Mouse (Mus musculus) ES-E14 (cell line): Measurements from ENCODE around the gene Aoc1. TPM values are rescaled to one million over a fixed set of nuclear protein-coding genes. Genes with fewer than 3 reads are reported as not detected.

Experiments used
- DNase-seq: peaks from one replicate; pipeline ENCODE4 v3.0.0-alpha.2; 2013; ENCODE audit warnings: low read depth, low spot score
- H3K27ac ChIP-seq: 2 replicates; pipeline ENCODE4 v1.5.1; 2012; ENCODE audit warnings: low read depth, mild to moderate bottlenecking, low read length, moderate library complexity, mixed read lengths; ENCODE audit not compliant: poor library complexity, insufficient read depth, severe bottlenecking
- H3K36me3 ChIP-seq: 2 replicates; pipeline ENCODE4 v1.6.1; 2012; ENCODE audit warnings: mild to moderate bottlenecking, low read length, moderate library complexity, mixed read lengths; ENCODE audit not compliant: control insufficient read depth, poor library complexity, insufficient read depth, severe bottlenecking
- H3K4me1 ChIP-seq, 2 experiments: fragments of 150-350 bp in 1 of 2; sonication (generic) in 1 of 2; 2 replicates each; pipeline ENCODE4 v1.6.1; 2012; ENCODE audit warnings: low read length in 2 of 2, mild to moderate bottlenecking in 1 of 2, mixed read lengths in 1 of 2; ENCODE audit not compliant: control insufficient read depth in 2 of 2, insufficient read depth in 2 of 2, poor library complexity in 1 of 2
- H3K4me3 ChIP-seq, 2 experiments: fragments of 150-350 bp in 1 of 2; sonication (generic) in 1 of 2; 2 replicates each; pipeline ENCODE4 v1.5.1; 2012; ENCODE audit warnings: low read length in 2 of 2, low read depth in 1 of 2, mild to moderate bottlenecking in 1 of 2, mixed read lengths in 1 of 2; ENCODE audit not compliant: insufficient read depth in 1 of 2, poor library complexity in 1 of 2, severe bottlenecking in 1 of 2
- H3K9ac ChIP-seq: 2 replicates; pipeline ENCODE4 v1.6.1; 2012; ENCODE audit warnings: low read depth, mild to moderate bottlenecking, low read length, mixed read lengths; ENCODE audit not compliant: poor library complexity, insufficient read depth, severe bottlenecking
- H3K9me3 ChIP-seq: fragments of 150-350 bp; sonication (generic); 2 replicates; pipeline ENCODE4 v1.6.1; 2012; ENCODE audit warnings: low read depth, mild to moderate bottlenecking, low read length; ENCODE audit not compliant: control insufficient read depth, insufficient read depth
- CHD2 ChIP-seq: IDR thresholded peaks from 2 replicates; pipeline ENCODE4 v1.6.1; 2014; ENCODE audit warnings: mild to moderate bottlenecking, low read depth, low read length, inconsistent platforms
- HCFC1 ChIP-seq: IDR thresholded peaks from 2 replicates; pipeline ENCODE4 v1.6.1; 2012; ENCODE audit warnings: low read length, inconsistent platforms, borderline replicate concordance; ENCODE audit not compliant: insufficient read depth
- MAFK ChIP-seq: IDR thresholded peaks from 2 replicates; pipeline ENCODE4 v1.6.1; 2014; ENCODE audit warnings: mild to moderate bottlenecking, low read depth, low read length, inconsistent platforms; ENCODE audit not compliant: insufficient read depth
- ZC3H11A ChIP-seq: IDR thresholded peaks from 2 replicates; pipeline ENCODE4 v1.6.1; 2012; ENCODE audit warnings: low read depth, mild to moderate bottlenecking, inconsistent platforms, low read length, borderline replicate concordance
- ZNF384 ChIP-seq: IDR thresholded peaks from 2 replicates; pipeline ENCODE4 v1.6.1; 2012; ENCODE audit warnings: low read depth, low read length, inconsistent platforms
- in situ Hi-C, 2 experiments: fragments of 600-800 bp; cut with MboI; formaldehyde crosslinking; loops; one replicate each; pipeline ENCODE4 v1.15.1; 2025; ENCODE audit warnings: low sequenced_read_pairs in 2 of 2, inconsistent platforms in 1 of 2; ENCODE audit not compliant: unreplicated experiment in 2 of 2
- total RNA-seq: library from RNA; depleted of rRNA; stranded (reverse); fragments of 300-350 nt; gene quantifications from 2 replicates; pipeline ENCODE4 v1.2.3, GENCODE M21; 2012; rRNA removed

The Aoc1 gene
- total RNA-seq, result 0.31 and 0.32 TPM in 2 replicates

GRCm38 (mm10) chr6:48872596-48872995 is at the start of gene Aoc1:
Gene Aoc1 (plus strand): TSS chr6:48872896.
- no peak for DNase-seq
- no peak within 1 kb of the TSS for H3K4me3 ChIP-seq
- H3K4me1 ChIP-seq, result peaks cover 0 to 3% of the 10 kb centered on the region in 2 experiments; a peak in 2 of 4 replicates

GRCm38 (mm10) chr6:48825016-48825415 is 47.7 kb upstream of the Aoc1 start:
- Histone ChIP-seq H3K36me3 (no peaks in the 10 kb centered on the region), H3K4me3 (0 out of 4 replicates have a peak overlapping the region, but pooled peaks of 1 of the 2 experiments have one; percentile 12), H3K9ac (no peak overlapping the region), H3K9me3 (no peaks in the 10 kb centered on the region), H3K4me1 (no peaks in the 10 kb centered on the region), H3K27ac (no peak overlapping the region)
- no peak for TF ChIP-seq ZC3H11A
- no peak for TF ChIP-seq MAFK
- no peak for TF ChIP-seq HCFC1
- in situ Hi-C loops, result no loop called here
- no peak for DNase-seq

More at GRCm38 (mm10) chr6:48872596-48872995, at the start of gene Aoc1:
- TF ChIP-seq HCFC1 (no peak), ZNF384 (no peak), MAFK (no peak), ZC3H11A (no peak), CHD2 (no peak)
- Histone ChIP-seq H3K27ac (no peak within 1 kb of the TSS), H3K36me3 (no peaks in the 10 kb centered on the region), H3K9ac (no peak within 1 kb of the TSS), H3K9me3 (no peaks in the 10 kb centered on the region)
- in situ Hi-C loops, result no loop called here

GRCm38 (mm10) chr6:48828976-48829375 is 43.7 kb upstream of the Aoc1 start:
- no peak overlapping the region for H3K27ac ChIP-seq
- no peaks in the 10 kb centered on the region for H3K9me3 ChIP-seq
- TF ChIP-seq ZNF384 (no peak), MAFK (no peak), CHD2 (no peak), HCFC1 (no peak), ZC3H11A (no peak)
- H3K36me3 ChIP-seq, result no peaks in the 10 kb centered on the region; the same call in 1 of the 2 replicates
- no peak overlapping the region for H3K9ac ChIP-seq
- no peak overlapping the region for H3K4me3 ChIP-seq
- H3K4me1 ChIP-seq, result no peaks in the 10 kb centered on the region
- no peak for DNase-seq
- in situ Hi-C loops, result no loop called here

GRCm38 (mm10) chr6:48829651-48830050 is 43.0 kb upstream of the Aoc1 start:
- DNase-seq, result no peak
- Histone ChIP-seq H3K9ac (no peak overlapping the region), H3K27ac (no peak overlapping the region), H3K4me1 (no peaks in the 10 kb centered on the region), H3K36me3 (no peaks in the 10 kb centered on the region; the same call in 1 of the 2 replicates), H3K9me3 (no peaks in the 10 kb centered on the region), H3K4me3 (no peak overlapping the region)
- in situ Hi-C loops, result no loop called here
- no peak for TF ChIP-seq HCFC1

GRCm38 (mm10) chr6:48830241-48830640 is 42.5 kb upstream of the Aoc1 start:
- Histone ChIP-seq H3K36me3 (no peaks in the 10 kb centered on the region; the same call in 1 of the 2 replicates), H3K4me3 (no peak overlapping the region), H3K27ac (no peak overlapping the region), H3K9me3 (no peaks in the 10 kb centered on the region), H3K9ac (no peak overlapping the region), H3K4me1 (no peaks in the 10 kb centered on the region)
- no peak for TF ChIP-seq ZC3H11A
- in situ Hi-C loops, result no loop called here
- no peak for DNase-seq
